Mouse (Mus musculus): ENCODE data around the gene Flywch2. TPM values are rescaled to one million over a fixed set of nuclear protein-coding genes. Genes with fewer than 3 reads are reported as not detected.

Flywch2 gene
- 75.4 and 78.4 TPM in 2 replicates for polyA plus RNA-seq (2014; fragmentation: Nextera tagmentation; extraction: Ambion mirVana)

DNA sequence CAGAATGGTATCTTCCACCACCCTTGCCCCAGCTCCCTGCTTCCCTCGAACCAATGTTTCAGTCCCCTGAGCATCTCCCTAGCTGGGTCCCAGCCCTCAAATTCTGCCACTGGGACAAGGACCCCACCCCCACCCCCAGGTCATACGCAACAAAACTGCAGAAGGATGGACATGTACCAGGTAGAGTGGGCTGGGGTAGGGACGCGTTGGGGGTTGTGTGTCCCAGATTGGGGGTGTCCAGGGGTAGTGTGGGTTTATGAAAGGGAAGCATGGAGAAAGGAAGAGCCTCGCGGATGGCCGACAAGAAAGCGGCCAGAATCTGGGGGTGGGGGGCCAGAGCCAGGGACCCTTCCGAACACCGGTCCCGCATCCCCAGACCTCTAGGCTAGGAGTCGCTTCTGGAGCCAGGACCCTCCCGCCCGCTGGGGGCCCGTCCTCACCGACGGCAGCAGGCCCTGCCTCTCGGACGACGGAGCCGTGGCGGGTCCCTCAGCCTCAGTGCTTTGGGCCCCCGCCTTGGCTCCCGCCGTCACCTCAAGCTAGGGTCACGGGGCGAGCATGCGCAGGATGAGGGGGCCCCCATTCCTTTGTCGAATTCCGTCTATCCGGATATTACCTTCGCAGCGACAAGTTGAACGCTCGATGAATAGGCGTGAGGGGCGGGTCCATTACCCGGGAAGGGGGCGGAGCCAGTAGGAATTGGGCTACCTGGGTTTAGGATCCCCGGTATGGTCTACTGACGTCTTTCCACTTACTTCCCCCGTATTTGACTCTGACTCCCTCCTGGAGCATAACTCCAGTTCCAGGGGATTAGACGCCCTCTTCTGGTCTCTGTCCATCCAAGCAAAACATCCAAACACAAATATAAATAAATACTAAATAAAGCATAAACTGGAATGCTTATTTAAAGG is at the start of gene Flywch2:
TSS of gene Flywch2 (minus strand) at position 521 of the 911 bp plus-strand sequence.
- Histone ChIP-seq H3K9ac (peak within 1 kb of the TSS; percentile 90), H3K27me3 (ENCODE audit: control insufficient read depth, insufficient read depth, low read length) (no peaks in the 10 kb centered on the region), H3K4me1 (replicated peaks; ENCODE audit: control insufficient read depth, insufficient read depth, low read length) (peaks cover 23% of the 10 kb centered on the region), H3K9me3 (ENCODE audit: control insufficient read depth, low read length) (no peaks in the 10 kb centered on the region), H3K27ac (peak within 1 kb of the TSS; percentile 96), H3K4me2 (replicated peaks) (peak within 1 kb of the TSS; percentile 84), H3K36me3 (replicated peaks; ENCODE audit: control insufficient read depth, insufficient read depth) (no peaks in the 10 kb centered on the region), H3K4me3 (replicated peaks; ENCODE audit: low read length) (peak within 1 kb of the TSS; percentile 75)
- WGBS, result 3% methylated on average over 43 of the region's 43 CpGs
- ATAC-seq (ENCODE audit: low FRiP score), result peak; percentile 90
- DNase-seq (ENCODE audit: low spot score), result peak; percentile 90

DNA sequence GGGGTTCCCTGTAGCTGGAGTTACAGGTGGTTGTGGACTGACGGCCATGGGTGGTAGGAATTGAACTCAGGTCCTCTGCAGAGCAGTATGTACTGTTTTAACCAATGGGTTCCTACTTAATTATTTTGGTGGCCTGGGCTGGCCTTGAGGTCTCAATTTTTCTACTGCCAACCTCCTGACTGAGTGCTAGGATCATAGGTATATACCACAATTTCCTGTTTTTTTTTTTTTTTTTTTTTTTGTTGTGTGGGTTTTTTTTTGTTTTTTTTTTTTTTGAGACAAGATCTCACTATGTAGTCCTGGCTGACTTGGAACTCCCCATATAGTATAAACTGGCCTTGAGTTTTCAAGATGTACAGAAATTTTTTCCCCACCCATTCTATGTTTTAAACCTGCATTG is 45.3 kb upstream of the Flywch2 start:
- no peak overlapping the region for H3K4me2 ChIP-seq (replicated peaks)
- ATAC-seq (ENCODE audit: low FRiP score), result no peak
- peaks cover 6% of the 10 kb centered on the region; the same call in 1 of the 2 replicates for H3K27me3 ChIP-seq (ENCODE audit: control insufficient read depth, insufficient read depth, low read length)
- no peak overlapping the region for H3K9ac ChIP-seq
- H3K4me1 ChIP-seq (replicated peaks; ENCODE audit: control insufficient read depth, insufficient read depth, low read length), result peaks cover 22% of the 10 kb centered on the region
- WGBS, result 97% methylated on average over 1 of the region's 1 CpGs
- DNase-seq (ENCODE audit: low spot score), result no peak
- H3K4me3 ChIP-seq (replicated peaks; ENCODE audit: low read length), result no peak overlapping the region
- H3K27ac ChIP-seq, result no peak overlapping the region
- no peaks in the 10 kb centered on the region for H3K9me3 ChIP-seq (ENCODE audit: control insufficient read depth, low read length)
- H3K36me3 ChIP-seq (replicated peaks; ENCODE audit: control insufficient read depth, insufficient read depth), result peaks cover 14% of the 10 kb centered on the region

DNA sequence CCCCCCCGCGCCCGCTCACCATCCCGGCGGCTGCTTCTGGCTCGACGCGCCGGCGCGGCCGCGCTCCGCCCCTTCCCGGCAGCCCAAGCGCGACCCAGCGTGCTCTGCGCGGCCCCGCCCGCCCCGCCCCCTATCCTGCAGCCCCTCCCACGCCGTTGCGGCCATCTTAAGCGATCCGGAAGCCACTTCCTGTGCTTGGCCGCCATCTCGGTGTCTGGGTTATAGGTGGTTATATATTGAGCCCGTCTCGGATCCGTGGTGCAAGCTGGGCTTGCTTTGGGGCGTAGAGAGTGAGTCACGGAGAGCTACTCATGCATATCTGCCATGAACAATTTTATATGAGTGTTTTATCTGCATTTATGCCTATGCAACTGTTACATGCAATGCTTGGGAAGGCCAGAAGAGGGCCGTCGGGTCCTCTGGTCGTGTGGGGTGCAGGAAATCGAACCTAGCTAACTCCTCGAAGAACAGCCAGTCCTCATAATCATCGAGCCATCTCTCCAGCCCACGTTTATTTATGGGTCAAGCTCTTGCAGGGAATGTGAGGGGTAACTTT is 43.3 kb upstream of the Flywch2 start, which contains the start of gene Elob:
TSS of gene Elob (minus strand) at position 73 of the 556 bp plus-strand sequence.
- H3K4me2 ChIP-seq (replicated peaks), result peak within 1 kb of the TSS; percentile 79
- H3K9ac ChIP-seq, result peak within 1 kb of the TSS; percentile 90
- H3K9me3 ChIP-seq (ENCODE audit: control insufficient read depth, low read length), result no peaks in the 10 kb centered on the region
- ATAC-seq (ENCODE audit: low FRiP score), result peak; percentile 96
- 1% methylated on average over 39 of the region's 42 CpGs for WGBS
- peaks cover 6% of the 10 kb centered on the region; the same call in 1 of the 2 replicates for H3K27me3 ChIP-seq (ENCODE audit: control insufficient read depth, insufficient read depth, low read length)
- H3K27ac ChIP-seq, result peak within 1 kb of the TSS; percentile 96
- peak within 1 kb of the TSS; percentile 89 for H3K4me3 ChIP-seq (replicated peaks; ENCODE audit: low read length)
- DNase-seq (ENCODE audit: low spot score), result peak; percentile 88
- peaks cover 22% of the 10 kb centered on the region for H3K4me1 ChIP-seq (replicated peaks; ENCODE audit: control insufficient read depth, insufficient read depth, low read length)
- peaks cover 35% of the 10 kb centered on the region for H3K36me3 ChIP-seq (replicated peaks; ENCODE audit: control insufficient read depth, insufficient read depth)

DNA sequence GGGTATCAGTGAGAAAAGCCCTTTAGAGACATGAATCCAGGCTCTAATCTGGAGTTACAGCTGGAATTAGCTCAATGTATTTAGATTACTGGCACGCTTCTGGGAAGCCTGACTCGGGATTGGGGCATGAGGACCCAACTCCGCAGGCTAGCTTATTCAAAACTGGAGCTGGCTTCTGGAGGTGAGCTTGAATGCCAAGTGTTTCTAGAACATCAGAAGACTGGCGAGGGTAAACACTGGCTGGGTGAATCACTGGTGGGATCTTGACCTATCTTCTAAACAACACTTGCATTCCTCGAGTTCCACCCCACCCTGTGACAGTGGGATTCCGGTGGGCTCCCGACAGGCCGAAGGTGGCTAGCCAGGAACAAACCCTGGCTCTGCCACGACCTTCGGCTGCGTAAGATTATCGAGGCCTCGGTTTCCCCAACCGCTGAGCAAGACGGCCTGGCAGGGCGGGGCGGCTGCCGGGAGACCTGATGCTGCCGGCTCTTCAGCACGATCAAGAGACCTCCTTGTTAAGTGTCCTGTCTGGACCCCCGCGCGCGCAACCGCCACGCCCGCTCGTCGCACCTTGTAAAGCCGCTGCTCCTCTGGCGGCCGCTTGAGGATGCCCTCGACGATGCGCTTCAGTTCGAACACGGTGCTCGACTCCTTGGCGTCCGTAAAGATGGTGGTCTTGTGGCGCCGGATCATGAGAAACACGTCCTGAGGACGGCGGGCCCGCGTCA is 42.6 kb upstream of the Flywch2 start:
- Histone ChIP-seq H3K9me3 (ENCODE audit: control insufficient read depth, low read length) (no peaks in the 10 kb centered on the region), H3K27ac (peak overlapping the region; percentile 96), H3K27me3 (ENCODE audit: control insufficient read depth, insufficient read depth, low read length) (peaks cover 6% of the 10 kb centered on the region; the same call in 1 of the 2 replicates), H3K4me1 (replicated peaks; ENCODE audit: control insufficient read depth, insufficient read depth, low read length) (peaks cover 22% of the 10 kb centered on the region), H3K9ac (peak overlapping the region; percentile 90), H3K4me3 (replicated peaks; ENCODE audit: low read length) (peak overlapping the region; percentile 89), H3K36me3 (replicated peaks; ENCODE audit: control insufficient read depth, insufficient read depth) (peaks cover 42% of the 10 kb centered on the region), H3K4me2 (replicated peaks) (peak overlapping the region; percentile 79)
- DNase-seq (ENCODE audit: low spot score) (peak; percentile 47), ATAC-seq (ENCODE audit: low FRiP score) (peak; percentile 80)
- WGBS, result 1% methylated on average over 45 of the region's 47 CpGs

DNA sequence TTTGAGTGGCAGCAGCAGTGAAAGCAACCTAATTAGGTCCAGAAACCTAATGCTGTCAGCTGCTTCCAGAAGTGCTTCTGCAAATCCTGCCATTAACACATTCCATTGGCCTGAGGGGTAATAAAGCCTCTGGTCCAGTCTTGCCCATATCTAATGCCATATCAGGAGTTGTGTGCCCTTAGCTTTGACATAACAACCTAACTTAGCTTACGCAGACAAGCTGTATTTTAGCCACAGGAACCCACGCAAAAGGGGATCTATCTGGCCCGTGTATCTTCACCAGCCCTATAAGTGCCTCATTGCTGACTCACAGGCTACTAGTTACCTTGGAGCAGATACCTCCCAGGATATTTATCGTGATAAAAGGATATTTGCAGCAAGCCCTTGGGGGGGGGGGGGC is 39.7 kb upstream of the Flywch2 start:
- peaks cover 71% of the 10 kb centered on the region for H3K36me3 ChIP-seq (replicated peaks; ENCODE audit: control insufficient read depth, insufficient read depth)

DNA sequence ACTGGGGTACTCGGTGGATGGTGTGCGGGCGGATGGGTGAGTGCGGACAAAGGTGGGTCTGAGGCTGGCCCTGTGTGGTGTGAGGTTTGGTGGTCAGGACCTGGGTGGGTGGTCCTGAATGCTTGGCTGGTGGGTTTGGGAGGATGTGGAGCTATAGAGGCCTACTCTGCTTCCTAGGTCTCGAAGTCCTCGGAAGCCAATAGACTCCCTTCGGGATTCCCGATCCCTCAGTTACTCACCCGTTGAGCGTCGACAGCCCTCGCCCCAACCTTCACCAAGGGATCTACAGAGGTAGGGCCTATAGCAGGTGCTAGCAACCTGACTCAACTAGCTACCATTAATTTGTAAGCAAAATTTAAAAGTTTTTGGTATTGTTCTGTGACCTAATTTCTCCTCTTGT is 37.7 kb upstream of the Flywch2 start:
- no peak for ATAC-seq (ENCODE audit: low FRiP score)
- no peak overlapping the region for H3K4me3 ChIP-seq (replicated peaks; ENCODE audit: low read length)

More for the DNA sequence above, 39.7 kb upstream of the Flywch2 start:
- 92% methylated on average over 4 of the region's 4 CpGs for WGBS
- Histone ChIP-seq H3K9me3 (ENCODE audit: control insufficient read depth, low read length) (no peaks in the 10 kb centered on the region), H3K9ac (no peak overlapping the region), H3K4me3 (replicated peaks; ENCODE audit: low read length) (no peak overlapping the region), H3K4me1 (replicated peaks; ENCODE audit: control insufficient read depth, insufficient read depth, low read length) (peaks cover 22% of the 10 kb centered on the region), H3K4me2 (replicated peaks) (no peak overlapping the region), H3K27me3 (ENCODE audit: control insufficient read depth, insufficient read depth, low read length) (no peaks in the 10 kb centered on the region), H3K27ac (0 out of 2 replicates have a peak overlapping the region, but pooled peaks have one; percentile 14)
- DNase-seq (ENCODE audit: low spot score) (no peak), ATAC-seq (ENCODE audit: low FRiP score) (no peak)

DNA sequence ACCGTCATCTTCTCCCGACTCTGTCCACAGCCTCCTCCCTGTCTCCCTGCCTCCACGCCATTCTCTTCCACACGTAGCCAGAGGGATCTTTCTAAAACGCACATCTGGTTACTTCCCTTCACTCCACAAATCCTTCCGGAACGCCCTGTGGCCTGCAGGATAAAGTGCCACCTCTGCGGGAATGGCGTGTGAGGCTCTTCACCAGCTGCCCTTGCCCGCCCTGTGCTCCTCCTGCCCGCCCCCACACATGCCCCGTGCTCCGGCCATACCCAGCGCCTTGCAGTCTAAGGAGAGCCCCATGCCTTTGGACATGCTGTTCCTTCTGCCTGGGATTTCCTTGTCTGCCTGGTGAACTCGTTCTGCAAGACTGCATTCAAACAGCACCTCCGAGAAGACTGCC is 37.1 kb upstream of the Flywch2 start:
- H3K27me3 ChIP-seq (ENCODE audit: control insufficient read depth, insufficient read depth, low read length), result no peaks in the 10 kb centered on the region
- H3K4me2 ChIP-seq (replicated peaks), result no peak overlapping the region
- H3K4me3 ChIP-seq (replicated peaks; ENCODE audit: low read length), result no peak overlapping the region
- no peak overlapping the region for H3K27ac ChIP-seq
- H3K4me1 ChIP-seq (replicated peaks; ENCODE audit: control insufficient read depth, insufficient read depth, low read length), result peaks cover 14% of the 10 kb centered on the region
- H3K9ac ChIP-seq, result no peak overlapping the region
- peaks cover 96% of the 10 kb centered on the region for H3K36me3 ChIP-seq (replicated peaks; ENCODE audit: control insufficient read depth, insufficient read depth)
- 89% methylated on average over 16 of the region's 16 CpGs for WGBS
- no peak for DNase-seq (ENCODE audit: low spot score)
- peaks cover 22% of the 10 kb centered on the region for H3K9me3 ChIP-seq (ENCODE audit: control insufficient read depth, low read length)
- ATAC-seq (ENCODE audit: low FRiP score), result 0 out of 2 replicates have a peak, but pooled peaks have one; percentile 14

More for the DNA sequence above, 37.7 kb upstream of the Flywch2 start:
- WGBS, result 91% methylated on average over 12 of the region's 12 CpGs
- Histone ChIP-seq H3K27ac (no peak overlapping the region), H3K9ac (no peak overlapping the region), H3K36me3 (replicated peaks; ENCODE audit: control insufficient read depth, insufficient read depth) (peaks cover 90% of the 10 kb centered on the region), H3K4me2 (replicated peaks) (no peak overlapping the region), H3K9me3 (ENCODE audit: control insufficient read depth, low read length) (peaks cover 16% of the 10 kb centered on the region), H3K4me1 (replicated peaks; ENCODE audit: control insufficient read depth, insufficient read depth, low read length) (peaks cover 16% of the 10 kb centered on the region), H3K27me3 (ENCODE audit: control insufficient read depth, insufficient read depth, low read length) (no peaks in the 10 kb centered on the region)
- DNase-seq (ENCODE audit: low spot score), result no peak

DNA sequence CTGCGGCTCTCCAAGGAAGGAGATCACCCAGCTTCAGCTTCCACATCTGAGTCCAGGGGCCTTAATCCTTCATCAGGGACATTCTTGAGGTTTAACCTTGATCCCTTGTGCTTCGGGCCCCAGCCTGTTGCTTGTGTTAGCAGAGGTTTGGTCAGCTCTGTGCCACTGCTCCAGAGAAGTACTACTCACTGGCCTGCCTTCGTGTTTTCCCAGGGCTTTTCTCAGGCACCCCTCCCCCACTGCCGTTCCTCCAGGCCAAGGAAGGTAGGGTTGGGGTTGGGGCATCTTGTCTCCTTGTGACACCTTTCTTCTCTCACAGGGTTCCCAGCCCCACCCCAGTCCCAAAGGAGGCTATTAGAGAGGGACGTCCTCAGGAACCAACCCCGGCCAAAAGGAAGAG is 36.2 kb upstream of the Flywch2 start:
- WGBS, result 83% methylated on average over 6 of the region's 6 CpGs
- ATAC-seq (ENCODE audit: low FRiP score), result no peak
- H3K4me3 ChIP-seq (replicated peaks; ENCODE audit: low read length), result no peak overlapping the region

More for the DNA sequence above, 36.2 kb upstream of the Flywch2 start:
- peaks cover 100% of the 10 kb centered on the region for H3K36me3 ChIP-seq (replicated peaks; ENCODE audit: control insufficient read depth, insufficient read depth)
- peaks cover 4% of the 10 kb centered on the region; the same call in 1 of the 2 replicates for H3K4me1 ChIP-seq (replicated peaks; ENCODE audit: control insufficient read depth, insufficient read depth, low read length)
- H3K4me2 ChIP-seq (replicated peaks), result no peak overlapping the region
- H3K27me3 ChIP-seq (ENCODE audit: control insufficient read depth, insufficient read depth, low read length), result no peaks in the 10 kb centered on the region
- no peak overlapping the region for H3K27ac ChIP-seq
- no peak for DNase-seq (ENCODE audit: low spot score)
- no peak overlapping the region for H3K9ac ChIP-seq
- peaks cover 26% of the 10 kb centered on the region for H3K9me3 ChIP-seq (ENCODE audit: control insufficient read depth, low read length)
